Mouse (Mus musculus) kidney, adult 11 months (tissue): ENCODE results near the gene Gm43720.
"Not testable (repeated sequence)": the region's sequence is repeated elsewhere in the genome, so short reads cannot be mapped to it uniquely, and the experiment has no call there.

Experiments used
- DNase-seq: peaks from one replicate; pipeline ENCODE4 v3.0.0; 2022

Gm43720 gene

GRCm38 (mm10) chr5:138260834-138261233, 18.9 kb downstream of the Gm43720 start:
- DNase-seq = no peak

GRCm38 (mm10) chr5:138260051-138260450, 19.7 kb downstream of the Gm43720 start:
- no peak for DNase-seq

GRCm38 (mm10) chr5:138258993-138259392, 20.8 kb downstream of the Gm43720 start:
- no peak for DNase-seq

- DNase-seq = no peak
Measured at GRCm38 (mm10) chr5:138258542-138258941, 21.2 kb downstream of the Gm43720 start.

GRCm38 (mm10) chr5:138258078-138258477, 21.7 kb downstream of the Gm43720 start:
- no peak for DNase-seq

GRCm38 (mm10) chr5:138257585-138257978, 22.2 kb downstream of the Gm43720 start:
- no peak for DNase-seq

GRCm38 (mm10) chr5:138256966-138257584, 22.7 kb downstream of the Gm43720 start:
- no peak for DNase-seq

- no peak for DNase-seq
Measured at GRCm38 (mm10) chr5:138256094-138256467, 23.7 kb downstream of the Gm43720 start.

- DNase-seq = peak; percentile 98
Measured at GRCm38 (mm10) chr5:138255353-138256093, 24.2 kb downstream of the Gm43720 start, which contains the start of gene Lamtor4. Lamtor4 (plus strand) TSS chr5:138255482.

- DNase-seq = no peak
Measured at GRCm38 (mm10) chr5:138253061-138253460, 26.7 kb downstream of the Gm43720 start.

- DNase-seq = no peak
Measured at GRCm38 (mm10) chr5:138251144-138251543, 28.6 kb downstream of the Gm43720 start.

- no peak for DNase-seq
Measured at GRCm38 (mm10) chr5:138241511-138241910, 38.2 kb downstream of the Gm43720 start.

GRCm38 (mm10) chr5:138234224-138234623, 45.5 kb downstream of the Gm43720 start:
- DNase-seq = no peak

- no peak for DNase-seq
Measured at GRCm38 (mm10) chr5:138233778-138234177, 46.0 kb downstream of the Gm43720 start.

- DNase-seq = no peak
Measured at GRCm38 (mm10) chr5:138229511-138229910, 50.2 kb downstream of the Gm43720 start.

- DNase-seq = no peak
Measured at GRCm38 (mm10) chr5:138228026-138228425, 51.7 kb downstream of the Gm43720 start.

- DNase-seq = no peak
Measured at GRCm38 (mm10) chr5:138227367-138227766, 52.4 kb downstream of the Gm43720 start.

- DNase-seq = no peak
Measured at GRCm38 (mm10) chr5:138226491-138226890, 53.3 kb downstream of the Gm43720 start.

- DNase-seq = no peak
Measured at GRCm38 (mm10) chr5:138225700-138226099, 54.1 kb downstream of the Gm43720 start, which contains the start of gene Nxpe5. Nxpe5 (plus strand) TSS chr5:138225898.

- no peak for DNase-seq
Measured at GRCm38 (mm10) chr5:138223287-138223686, 56.5 kb downstream of the Gm43720 start.

GRCm38 (mm10) chr5:138222111-138222510, 57.6 kb downstream of the Gm43720 start:
- DNase-seq = peak; percentile 84

GRCm38 (mm10) chr5:138219864-138220263, 59.9 kb downstream of the Gm43720 start:
- no peak for DNase-seq

- not testable (repeated sequence) for DNase-seq
Measured at GRCm38 (mm10) chr5:138216632-138217031, 63.1 kb downstream of the Gm43720 start.
